Mouse (Mus musculus) small intestine, adult 2 months (tissue): Measurements from ENCODE around the gene Jund.

ENCODE experiments used
- CTCF ChIP-seq: fragments of 200-500 bp; IDR thresholded peaks from 2 replicates; pipeline ENCODE4 v1.5.1; 2012; ENCODE audit warnings: low read depth, mild to moderate bottlenecking, control low read depth, inconsistent platforms, low read length, moderate library complexity, mixed read lengths; ENCODE audit not compliant: insufficient replicate concordance, insufficient read length; ENCODE audit errors: extremely low read depth
- POLR2A ChIP-seq: fragments of 200-500 bp; IDR thresholded peaks from 2 replicates; pipeline ENCODE4 v1.6.1; 2012; ENCODE audit warnings: low read depth, mild to moderate bottlenecking, control low read depth, inconsistent platforms, low read length, moderate library complexity

GRCm38 (mm10) chr8:70665599-70665998 is 33.1 kb upstream of the Jund start:
- TF ChIP-seq CTCF (no peak), POLR2A (no peak)
